Mouse (Mus musculus) CD8-positive naive resting alpha-beta T cell, adult 2 months (primary cell): ENCODE measurements around the gene Dnah5.

ENCODE experiments used
- DNase-seq, 2 experiments: peaks; one replicate each; pipeline ENCODE4 v3.0.0; 2022; ENCODE audit warnings: low read depth in 2 of 2, low spot score in 2 of 2

Gene Dnah5

DNA sequence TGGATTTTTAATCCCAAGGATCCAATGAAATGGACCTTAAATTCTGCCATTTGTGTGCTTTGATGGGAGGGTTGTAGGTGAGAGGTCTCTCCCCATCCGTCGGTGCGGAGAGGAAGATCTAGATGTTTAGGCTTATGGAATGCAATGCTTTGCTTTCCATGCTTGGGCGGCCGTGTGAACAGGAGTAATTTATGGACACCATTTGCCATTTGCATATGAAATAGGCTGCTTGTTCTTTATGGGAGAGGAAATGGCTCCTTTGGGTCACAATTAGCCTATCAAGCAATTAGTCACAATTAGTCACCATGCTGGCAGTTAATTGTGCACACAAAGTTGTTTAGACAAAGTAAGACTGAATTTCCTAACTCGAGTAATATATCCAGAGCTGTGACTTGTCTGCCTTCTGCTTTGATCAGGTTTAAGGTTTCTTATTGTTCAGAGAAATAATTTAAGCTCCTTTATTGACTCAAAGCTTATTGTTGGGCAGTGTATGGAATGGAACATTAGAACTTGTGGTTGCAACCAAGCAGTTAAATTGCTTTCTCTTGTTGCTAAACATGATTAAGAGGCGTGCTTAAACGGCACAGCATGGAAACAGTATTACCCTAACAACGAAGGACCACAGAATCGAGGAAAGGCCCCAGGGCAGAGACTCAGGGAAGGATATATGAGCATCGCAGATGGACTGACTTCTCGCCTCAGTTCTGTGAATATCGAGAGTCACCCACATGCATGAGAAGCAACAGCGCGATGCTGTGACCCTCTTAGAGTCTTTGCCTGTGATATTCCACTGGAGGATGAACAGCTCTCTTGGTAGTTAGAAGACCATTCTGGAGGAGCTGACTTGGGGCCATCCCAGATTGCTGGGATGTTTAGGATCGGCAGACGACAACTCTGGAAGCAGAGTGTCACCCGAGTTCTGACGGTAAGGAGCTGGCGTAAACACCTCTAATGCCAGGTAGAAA lies at the start of gene Dnah5:
TSS of gene Dnah5 (plus strand) at position 642 of the 965 bp plus-strand sequence.
- DNase-seq: no peak

DNA sequence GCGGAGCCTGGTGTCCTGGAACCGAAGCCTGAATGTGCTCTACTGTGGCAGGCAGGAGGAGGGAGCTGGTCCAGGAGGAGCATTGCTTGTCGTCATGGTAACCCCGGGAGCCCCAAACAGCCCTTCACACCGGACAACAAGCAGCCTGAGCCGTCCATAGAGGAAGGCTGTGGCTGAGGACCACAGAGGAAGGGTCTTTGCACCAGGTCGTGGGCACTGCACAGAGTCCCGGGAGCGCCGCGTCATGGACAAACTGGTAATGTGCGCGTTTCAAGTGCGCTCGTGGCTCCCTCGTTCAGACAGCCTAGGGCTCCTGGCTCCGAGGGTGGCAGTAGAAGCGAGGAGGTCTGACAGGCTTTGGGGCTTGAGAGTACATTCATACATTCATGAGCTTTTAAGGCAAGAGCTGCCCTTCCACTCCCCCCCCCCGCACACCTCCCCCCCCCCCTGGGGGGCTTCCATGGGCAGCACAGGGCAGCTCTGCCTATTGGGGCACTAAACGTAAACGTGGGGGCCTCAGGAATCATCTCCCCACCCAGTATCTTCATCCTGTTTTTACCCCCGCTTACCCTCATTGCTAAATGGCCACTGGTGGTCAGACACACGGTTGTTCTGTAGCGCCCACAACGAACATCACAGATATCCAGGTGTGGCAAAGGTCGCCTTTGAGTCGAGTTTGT lies 48.6 kb upstream of the Dnah5 start:
- no peak for DNase-seq

DNA sequence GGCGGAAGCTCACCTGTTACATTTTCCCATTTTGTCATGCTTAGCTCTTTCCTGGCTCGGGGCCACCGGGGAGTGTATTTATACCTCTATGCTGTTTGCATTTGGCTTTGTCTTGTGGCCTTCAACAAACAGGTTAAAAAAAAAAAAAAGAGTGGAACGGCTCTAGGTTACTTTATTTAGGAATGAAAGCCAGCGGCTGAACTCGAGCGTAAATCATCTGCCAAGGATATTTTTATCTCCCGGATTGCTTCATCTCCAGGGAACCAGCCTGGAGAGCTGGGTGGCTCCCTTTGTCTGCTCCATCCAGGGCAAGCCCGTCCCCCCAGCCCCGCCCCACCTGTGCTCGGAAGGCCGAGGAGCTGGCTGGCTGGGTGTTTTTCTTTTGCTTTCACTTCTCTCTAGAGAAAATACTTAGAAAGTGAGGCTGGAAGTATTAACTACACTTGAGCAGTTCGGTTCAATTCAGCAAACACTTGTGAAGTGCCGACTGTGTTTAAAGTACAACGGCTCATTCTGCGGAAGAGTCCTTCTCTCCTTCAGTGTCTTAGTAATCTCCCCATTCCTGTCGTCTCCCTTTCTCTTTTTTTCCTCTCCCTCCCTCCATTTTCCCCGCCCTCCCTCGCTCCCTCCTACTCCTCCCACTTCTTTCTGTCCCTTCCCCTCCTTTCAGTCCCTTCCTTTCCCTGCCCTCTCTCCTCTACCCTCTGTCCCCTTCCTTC lies 44.6 kb upstream of the Dnah5 start:
- DNase-seq: peak in 1 of 2 experiments; percentile 7

DNA sequence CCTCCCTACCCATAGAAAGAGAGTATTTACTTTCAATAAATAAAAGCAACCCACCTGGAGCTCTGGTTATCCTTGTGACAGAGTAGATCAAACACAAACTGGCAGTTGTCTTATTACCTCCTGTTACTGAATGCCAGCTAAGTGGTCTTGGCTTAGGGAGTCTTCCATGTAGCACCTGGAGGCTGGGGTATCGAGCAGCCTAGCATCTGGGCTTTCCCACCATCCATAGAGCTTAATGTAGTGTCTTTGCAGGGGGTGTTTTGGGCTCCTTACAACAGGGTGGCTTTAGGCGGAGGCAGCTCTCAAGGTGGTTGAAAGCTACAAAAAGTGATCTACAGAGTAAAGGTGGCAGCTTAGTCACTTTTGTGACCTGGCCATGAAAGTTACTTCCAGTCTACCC lies 41.3 kb upstream of the Dnah5 start:
- no peak for DNase-seq

DNA sequence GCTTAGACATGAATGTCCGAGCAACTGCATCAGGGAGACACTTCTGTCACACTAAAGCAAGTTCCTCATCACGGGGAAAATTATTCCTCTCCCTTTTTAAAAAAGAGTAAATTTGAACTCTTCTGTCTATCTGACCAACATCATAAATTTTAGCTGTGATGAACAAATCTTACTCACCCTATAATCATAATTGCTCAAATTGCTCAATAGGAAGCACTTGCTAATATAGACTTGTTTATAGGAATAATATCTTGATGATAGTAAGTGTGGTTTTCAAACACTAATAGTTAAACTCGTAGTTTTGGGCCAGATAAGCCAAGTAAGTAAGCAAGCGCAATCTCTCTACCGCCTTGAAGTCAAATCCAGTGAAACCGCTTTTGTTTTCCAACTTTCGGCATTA lies 38.3 kb upstream of the Dnah5 start:
- DNase-seq: no peak

DNA sequence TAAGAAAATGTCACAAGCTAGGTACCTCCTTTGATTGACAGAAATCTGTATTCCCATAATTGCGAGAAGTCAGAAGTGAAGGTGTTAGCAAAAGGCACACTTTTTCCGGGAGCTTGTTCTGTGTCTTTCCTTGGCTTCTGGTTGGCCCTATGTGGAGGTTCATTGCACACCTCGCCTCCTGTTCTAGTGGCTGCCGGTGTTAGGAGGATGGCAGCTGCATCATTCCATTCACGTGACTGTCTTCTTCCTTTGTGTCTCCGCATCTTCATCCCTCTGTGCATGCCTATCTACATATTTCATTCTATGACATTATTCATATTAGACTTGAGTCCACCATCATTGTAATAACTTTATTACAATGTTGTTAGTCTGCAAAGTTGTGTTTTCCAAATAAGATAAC lies 37.5 kb upstream of the Dnah5 start:
- DNase-seq: no peak

DNA sequence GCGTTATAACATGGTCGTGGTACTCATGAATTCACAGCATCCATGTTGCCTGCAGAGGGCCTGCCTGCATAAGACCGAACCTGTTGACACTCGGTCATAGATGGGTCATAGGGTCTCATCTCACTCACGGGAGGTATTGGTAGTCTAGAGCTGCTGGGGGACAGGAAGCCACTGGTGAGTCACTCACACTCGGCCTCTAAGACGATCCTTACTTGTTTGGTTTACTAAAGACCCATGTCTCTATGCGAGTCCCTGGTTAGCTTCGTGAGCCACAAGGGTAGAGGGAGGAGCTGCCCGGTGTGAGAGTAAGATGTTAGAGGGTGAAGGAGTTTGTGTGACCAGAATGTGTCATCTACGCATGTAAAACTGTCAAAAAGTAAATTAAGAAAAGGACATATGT lies 24.6 kb upstream of the Dnah5 start:
- DNase-seq: no peak

DNA sequence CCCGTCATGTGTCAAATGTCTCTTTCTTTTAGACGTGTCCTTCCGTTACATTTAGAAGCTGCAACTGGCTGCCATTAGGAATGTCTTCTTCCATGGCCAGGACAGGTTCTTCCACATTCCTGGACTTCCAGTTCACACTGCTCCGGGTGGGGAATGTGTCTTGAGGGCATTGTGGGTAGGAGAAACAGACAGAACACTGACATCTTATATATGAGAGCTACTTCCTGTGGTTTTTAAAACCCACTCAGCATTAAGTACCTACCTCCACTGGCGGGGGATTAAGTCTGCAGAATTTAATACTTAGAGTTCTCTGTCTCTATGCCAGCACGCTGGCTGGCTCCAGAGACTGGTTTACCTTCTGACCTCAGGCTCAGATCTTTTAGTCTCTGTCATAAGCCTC lies 24.0 kb upstream of the Dnah5 start:
- DNase-seq: no peak

DNA sequence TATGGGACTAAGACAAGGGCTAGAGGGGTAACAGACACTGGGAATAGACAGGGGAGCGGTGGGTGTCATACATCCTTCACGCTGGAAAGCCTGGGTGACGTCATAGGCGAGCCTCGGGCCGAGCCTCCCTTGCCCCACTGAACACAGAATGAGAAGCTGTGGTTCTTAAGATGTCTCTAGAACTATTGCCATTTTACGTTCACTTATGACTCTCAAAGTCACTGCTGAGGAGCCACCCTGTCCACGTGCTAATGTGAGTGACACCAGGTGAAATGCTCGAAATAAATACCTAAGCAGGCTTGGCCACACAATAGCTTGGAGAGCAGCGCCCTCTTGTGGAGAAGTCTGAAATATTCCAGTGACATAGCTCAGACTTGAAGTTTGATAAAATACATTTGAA lies 21.7 kb upstream of the Dnah5 start:
- peak; percentile 58 to 67 for DNase-seq

DNA sequence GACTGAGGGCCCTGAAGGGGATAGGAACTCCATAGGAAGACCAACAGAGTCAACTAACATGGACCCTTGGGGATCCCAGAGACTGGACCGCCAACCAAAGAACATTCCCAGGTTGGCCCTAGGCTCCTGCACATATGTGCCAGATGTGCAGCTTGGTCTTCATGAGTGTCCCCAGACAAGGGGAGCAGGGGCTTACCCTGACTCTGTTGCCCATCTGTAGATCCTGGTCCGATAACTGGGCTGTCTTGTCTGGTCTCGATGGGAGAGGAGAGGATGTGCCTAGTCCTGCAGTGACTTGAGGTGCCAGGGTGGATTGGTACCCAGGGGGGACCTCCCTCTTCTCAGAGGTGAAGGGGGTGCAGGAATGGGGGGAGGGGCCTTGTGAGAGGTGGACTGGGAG lies 21.0 kb upstream of the Dnah5 start:
- no peak for DNase-seq

DNA sequence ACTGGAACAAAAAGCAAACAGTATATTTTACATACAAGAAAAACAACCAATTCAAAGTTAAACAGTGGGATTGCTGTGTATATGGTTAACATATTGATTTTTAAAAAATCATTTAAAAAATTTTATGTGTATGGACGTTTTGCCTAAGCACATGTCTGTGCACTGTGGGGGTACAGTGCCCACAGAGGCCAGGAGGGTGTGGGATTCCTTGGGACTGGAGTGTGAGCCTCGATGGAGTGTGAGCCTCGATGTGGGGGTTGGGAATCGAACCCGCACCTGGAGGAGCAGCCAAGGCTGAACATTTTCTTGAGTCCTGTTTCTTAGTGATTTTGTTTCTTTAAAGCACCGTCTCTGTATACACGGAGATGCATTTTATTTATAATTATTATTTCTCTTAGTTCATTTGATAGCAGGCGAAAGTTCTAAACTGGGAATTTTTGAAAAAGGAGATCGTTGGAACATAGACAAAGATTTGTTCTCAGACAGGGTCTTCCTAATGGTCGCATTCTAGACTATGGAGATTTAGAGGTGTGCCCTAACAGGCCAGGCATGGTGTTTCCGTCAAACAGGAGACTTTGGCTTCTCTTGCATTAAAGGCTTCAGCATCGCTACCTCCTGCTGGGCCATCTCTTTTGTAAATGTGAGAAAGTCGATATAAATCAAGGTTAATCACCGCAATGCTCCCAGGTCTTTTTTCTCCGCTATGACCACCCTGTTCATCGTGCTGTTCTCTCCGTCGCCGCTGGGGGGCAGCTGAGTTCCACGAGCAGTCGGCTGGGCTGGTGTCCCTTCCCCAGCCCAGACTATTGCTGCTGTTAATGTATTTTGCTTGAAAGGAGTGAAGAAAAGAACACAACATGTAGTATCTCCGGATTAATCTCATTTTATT lies 15.8 kb upstream of the Dnah5 start:
- DNase-seq: peak; percentile 45 to 50

DNA sequence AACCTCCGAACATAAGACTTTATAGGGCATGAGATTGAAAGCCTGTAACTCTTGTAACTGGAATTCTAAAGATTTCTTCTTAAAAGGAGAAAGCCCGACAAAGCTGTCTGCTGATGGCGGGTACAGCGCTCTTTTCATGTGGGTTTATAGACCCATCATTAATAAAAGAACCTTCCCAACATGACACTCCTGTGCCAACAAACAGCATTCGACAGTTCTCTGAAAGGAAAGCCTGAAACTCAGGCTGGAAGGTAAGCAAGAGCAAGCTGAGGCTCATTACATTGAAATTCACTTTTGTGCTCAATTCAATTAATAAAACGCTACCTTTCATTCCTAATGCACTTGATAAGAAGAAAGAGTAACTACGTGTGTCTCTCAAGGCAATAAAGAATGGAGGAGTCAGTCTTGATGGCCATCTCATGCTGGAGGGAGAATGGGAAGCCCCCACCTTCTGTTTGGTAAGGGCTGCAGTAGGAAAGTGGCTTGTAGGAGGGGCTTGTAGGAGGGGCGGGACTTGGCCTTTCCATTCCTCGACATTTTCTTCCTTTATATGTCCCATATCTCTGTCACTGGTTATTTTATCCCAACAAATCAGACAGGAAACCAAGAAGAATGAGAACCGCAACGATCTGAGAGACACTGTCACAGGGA lies 15.1 kb upstream of the Dnah5 start:
- no peak for DNase-seq

DNA sequence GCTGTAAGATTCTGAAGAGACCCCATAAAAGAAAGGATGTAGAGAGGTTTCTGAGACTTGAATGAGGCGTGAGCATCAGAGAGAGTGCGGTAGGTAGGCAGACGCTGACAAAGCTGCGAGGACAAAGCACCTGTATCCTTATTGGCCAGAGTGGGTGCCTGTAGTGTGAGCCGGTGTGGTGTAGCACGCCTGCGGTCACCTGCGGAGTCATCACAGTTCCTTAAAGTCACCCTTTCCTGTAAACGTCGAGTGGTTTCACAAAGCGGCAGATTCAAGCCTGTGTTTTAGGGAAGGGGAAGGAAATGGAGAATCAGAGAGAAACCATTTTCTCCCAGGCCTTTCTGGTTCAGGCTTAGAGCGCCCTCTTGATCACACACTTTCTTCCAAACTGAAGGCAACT lies 13.9 kb upstream of the Dnah5 start:
- DNase-seq: peak; percentile 35 to 38

DNA sequence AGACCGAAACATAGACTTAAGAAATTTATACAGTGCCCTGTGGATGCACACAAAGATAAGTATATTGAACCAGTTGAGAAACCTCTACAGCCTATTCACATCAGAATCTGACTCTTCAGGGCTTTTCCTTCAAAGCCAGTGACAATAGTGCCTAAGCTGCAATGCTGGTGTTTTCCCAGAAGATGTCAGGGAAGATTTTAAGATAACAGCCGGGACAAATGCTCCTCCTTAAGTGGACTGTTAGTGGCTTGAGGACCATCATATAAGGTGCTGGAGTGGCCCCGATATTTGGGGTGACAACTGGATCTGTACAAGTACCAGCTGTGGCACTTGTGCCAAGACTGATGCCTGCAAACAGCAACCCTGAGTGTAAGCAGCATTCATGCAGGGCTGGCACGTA lies 4.9 kb upstream of the Dnah5 start:
- DNase-seq: no peak

DNA sequence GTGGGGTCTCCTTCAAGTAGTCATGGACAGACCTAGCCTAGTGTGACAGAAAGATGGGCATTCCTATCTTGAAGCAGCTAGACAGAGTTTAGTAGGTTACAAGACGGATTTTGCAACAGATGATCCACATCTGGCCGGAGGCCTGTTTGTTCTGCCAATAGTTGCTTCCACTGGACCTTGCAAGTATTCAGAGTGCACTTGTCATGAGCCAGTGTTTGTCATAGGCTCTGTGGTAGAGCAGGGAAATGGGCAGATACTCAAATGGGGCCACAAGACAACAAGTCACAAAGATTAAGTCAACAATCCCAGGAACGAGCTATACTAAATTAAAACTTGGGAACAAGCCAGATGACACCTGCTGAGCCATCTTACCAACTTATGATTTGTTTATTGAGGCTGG lies 1.1 kb downstream of the Dnah5 start:
- DNase-seq: no peak

DNA sequence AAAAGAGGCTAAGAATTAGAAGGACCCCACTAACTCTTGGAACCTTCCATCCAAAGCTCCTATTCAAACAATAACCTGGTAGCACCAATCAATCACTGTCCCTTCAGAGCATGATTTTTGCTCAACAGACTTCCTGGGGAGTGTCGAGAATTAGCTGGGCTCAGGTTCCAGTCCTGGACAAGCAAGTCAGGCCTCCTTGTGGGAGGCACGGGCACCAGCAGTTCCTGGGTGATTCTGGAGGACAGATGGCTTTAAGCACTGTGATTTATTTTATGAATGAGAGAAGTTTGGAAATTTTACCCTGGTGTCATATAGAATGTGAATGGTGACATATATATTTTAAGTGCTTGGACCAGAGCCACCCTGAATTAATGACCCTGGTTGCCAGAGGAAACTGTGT lies 4.0 kb downstream of the Dnah5 start:
- no peak for DNase-seq

DNA sequence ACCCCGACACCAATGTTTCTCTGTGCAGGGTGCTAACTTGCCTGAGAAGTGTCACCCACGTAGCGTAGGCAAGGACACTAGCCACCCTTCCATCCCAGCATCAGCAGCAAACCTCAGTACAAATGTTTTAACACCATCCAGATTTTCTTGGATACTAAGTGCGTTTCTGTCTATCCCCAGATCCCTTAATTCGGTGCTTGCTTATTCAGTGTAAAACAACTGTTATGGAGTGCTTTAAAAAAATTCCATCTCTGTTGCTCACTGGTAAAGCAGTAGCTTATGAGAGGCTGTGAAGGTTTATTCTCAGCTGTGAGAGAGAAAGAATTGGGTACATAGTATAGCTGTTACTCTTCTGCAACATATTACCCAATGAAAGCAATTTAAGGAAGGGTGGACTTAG lies 9.5 kb downstream of the Dnah5 start:
- no peak for DNase-seq

DNA sequence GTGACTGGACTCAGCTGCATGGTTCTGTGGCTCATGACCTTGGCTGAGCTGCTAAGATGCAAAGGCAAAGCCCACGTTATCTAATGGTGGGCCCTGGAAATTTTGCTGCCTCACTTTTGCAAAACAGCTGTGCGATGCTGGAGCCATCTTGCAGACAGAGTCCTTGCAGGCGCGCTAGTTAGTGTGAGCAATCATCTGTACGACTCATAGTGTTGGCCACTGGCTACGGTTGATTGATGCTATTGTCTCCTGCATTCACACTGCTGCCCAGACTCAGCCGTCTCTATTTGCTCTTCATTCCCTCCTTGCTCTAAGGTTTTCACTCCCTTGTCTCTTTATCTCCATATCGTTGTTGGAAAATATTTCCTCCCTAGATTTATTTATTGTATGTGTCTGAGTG lies 12.8 kb downstream of the Dnah5 start:
- no peak for DNase-seq

DNA sequence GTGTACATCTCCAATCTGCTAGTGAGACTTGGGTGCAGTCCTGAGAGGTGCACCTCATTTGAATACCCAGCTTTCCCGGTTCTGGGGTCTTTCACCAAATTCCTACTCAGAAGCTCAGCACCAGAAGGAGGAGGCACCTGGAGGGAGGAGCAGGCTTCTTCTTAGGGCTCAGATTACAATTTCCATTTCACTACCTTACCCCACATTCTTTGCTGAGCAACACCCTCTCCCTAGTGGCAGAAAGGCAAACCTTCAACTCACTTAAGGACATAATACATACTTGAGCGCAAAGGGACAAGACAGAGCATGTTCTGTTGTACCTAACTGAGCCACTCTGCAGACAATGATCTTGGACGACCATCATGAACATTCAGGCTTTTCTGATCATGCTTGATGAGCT lies 23.8 kb downstream of the Dnah5 start:
- no peak for DNase-seq

DNA sequence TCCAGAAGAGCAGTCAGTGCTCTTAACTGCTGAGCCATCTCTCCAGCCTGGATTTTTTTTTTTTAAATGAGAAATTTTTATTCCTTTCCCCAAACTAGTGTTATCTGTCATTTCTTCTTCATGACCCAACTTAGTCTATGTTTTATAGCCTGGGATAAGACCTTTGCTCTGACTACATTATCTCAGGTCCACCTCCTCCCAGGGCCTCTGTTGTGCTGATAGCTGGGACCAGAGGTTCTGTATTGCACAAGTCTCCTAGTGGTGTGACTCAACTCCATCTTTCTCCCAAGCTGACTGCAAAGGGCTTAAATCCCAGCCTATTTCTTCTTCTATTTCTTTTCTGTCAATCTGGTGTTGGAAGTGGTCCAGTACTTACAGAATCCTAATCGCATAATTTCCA lies 56.7 kb downstream of the Dnah5 start:
- no peak for DNase-seq
